ENCODE assay signal across 11 mouse cellular contexts in the genomic region with DNA sequence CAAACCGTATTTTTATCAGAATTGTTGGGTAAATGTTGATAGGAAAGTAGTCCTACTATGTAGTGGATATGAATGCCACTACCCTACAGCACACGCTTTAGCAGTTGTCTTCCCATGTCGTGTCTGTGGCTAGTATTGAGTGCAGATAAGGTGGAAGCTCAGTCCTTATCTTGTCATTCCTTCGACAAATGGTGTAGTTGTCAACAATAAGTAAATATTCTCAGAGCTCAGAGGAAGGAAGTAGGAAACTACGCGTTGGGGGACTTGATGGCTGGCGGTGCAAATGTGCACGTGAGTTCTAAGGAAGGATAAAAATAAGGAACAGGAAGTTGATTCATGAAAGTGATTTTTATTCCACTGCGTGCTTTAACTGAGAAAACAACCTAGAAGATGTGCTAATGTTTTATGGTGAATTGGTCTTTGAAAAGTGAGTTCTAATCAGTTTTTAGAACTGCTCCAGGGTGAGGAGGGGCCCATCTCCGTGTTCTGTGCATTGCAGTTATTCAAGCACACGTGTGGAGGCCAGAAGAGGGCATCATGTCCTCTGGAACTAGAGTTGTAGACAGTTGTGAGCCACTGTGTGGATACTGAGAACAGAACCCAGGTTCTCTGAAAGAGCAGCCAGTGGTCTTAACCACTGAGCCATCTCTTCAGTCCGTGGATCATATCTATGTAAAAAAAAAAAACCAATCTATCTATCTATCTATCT. TPM values are rescaled to one million over a fixed set of nuclear protein-coding genes. Genes with fewer than 3 reads are reported as not detected.
DNase-seq lines count a peak whose midpoint lies in the region; ATAC-seq and TF ChIP-seq lines count a peak whose summit lies in the region.
"Had no signal": no experiment of that assay in that cellular context is flagged by ENCODE, and none has a peak within 500 bp of the region (broad histone marks: within the 10 kb centered on the region; RNA-seq: fewer than 3 reads in every experiment).

No protein-coding gene starts in this region.

- no peak overlapping the region for H3K4me2 ChIP-seq in midbrain, embryonic 11.5 days
- no peak overlapping the region for H3K4me2 ChIP-seq in midbrain, embryonic 14.5 days (ENCODE audit: low read length)
- no peak overlapping the region for H3K4me2 ChIP-seq in intestine, embryonic 16.5 days (ENCODE audit: low read depth, low read length)
- H3K4me2 ChIP-seq: midbrain, embryonic 12.5 days had no signal

- H3K4me3 ChIP-seq in midbrain, embryonic 11.5 days (ENCODE audit: low read depth, low read length), result no peak overlapping the region
- no peak overlapping the region for H3K4me3 ChIP-seq in midbrain, embryonic 14.5 days (replicated peaks; ENCODE audit: low read depth, low read length)
- H3K4me3 ChIP-seq in brown adipose tissue, adult 24 weeks (ENCODE audit: insufficient read depth, low read depth, low read length), result no peak overlapping the region
- H3K4me3 ChIP-seq in intestine, embryonic 16.5 days (ENCODE audit: low read length), result no peak overlapping the region
- H3K4me3 ChIP-seq in small intestine, adult 2 months (ENCODE audit: low read depth, low read length), result no peak overlapping the region
- H3K4me3 ChIP-seq: hindbrain, embryonic 10.5 days; midbrain, embryonic 12.5 days had no signal

- no peaks in the 10 kb centered on the region for H3K36me3 ChIP-seq in midbrain, embryonic 11.5 days (ENCODE audit: control insufficient read depth, insufficient read depth, low read length)
- peaks cover 9% of the 10 kb centered on the region; the same call in 1 of the 2 replicates for H3K36me3 ChIP-seq in midbrain, embryonic 14.5 days (ENCODE audit: control insufficient read depth, insufficient read depth, low read length)
- no peaks in the 10 kb centered on the region for H3K36me3 ChIP-seq in intestine, embryonic 16.5 days (ENCODE audit: control insufficient read depth, insufficient read depth, low read length)
- peaks cover 7% of the 10 kb centered on the region for H3K36me3 ChIP-seq in small intestine, adult 2 months (ENCODE audit: control insufficient read depth, insufficient read depth, low read length)

- intact Hi-C loops in left cerebral cortex, postnatal 36 days (cut with DNase I), result loop anchor here (1.0 to 5.0 kb wide), 2 partner anchors 131 to 203 kb away; no protein-coding TSS in a partner anchor

- ATAC-seq in midbrain, embryonic 11.5 days (ENCODE audit: low FRiP score), result no peak
- no peak for ATAC-seq in midbrain, embryonic 14.5 days (ENCODE audit: low FRiP score, low TSS enrichment)
- ATAC-seq in intestine, embryonic 16.5 days, result peak; percentile 54; the same call in 1 of the 2 replicates

- no peak for TF ChIP-seq POLR2A in small intestine, adult 2 months (IDR thresholded peaks at IDR 0.05; ENCODE audit: low read depth, low read length)

- no peak overlapping the region for H3K27ac ChIP-seq in midbrain, embryonic 11.5 days (ENCODE audit: low read depth, low read length)
- H3K27ac ChIP-seq in midbrain, embryonic 14.5 days (replicated peaks; ENCODE audit: low read depth, low read length), result no peak overlapping the region
- H3K27ac ChIP-seq in brown adipose tissue, adult 24 weeks (replicated peaks; ENCODE audit: low read depth, low read length), result peak overlapping the region; percentile 85
- H3K27ac ChIP-seq in intestine, embryonic 16.5 days (ENCODE audit: low read length), result no peak overlapping the region
- H3K27ac ChIP-seq in small intestine, adult 2 months (ENCODE audit: insufficient read depth, low read depth, low read length), result peak overlapping the region; percentile 35; the same call in 1 of the 2 replicates
- H3K27ac ChIP-seq: hindbrain, embryonic 10.5 days; midbrain, embryonic 12.5 days had no signal

- TF ChIP-seq CTCF in small intestine, adult 2 months (IDR thresholded peaks at IDR 0.05; ENCODE audit: extremely low read depth, insufficient read length, insufficient replicate concordance, low read depth, low read length), result no peak

- H3K9me3 ChIP-seq in midbrain, embryonic 11.5 days (ENCODE audit: control insufficient read depth, low read length), result no peaks in the 10 kb centered on the region
- H3K9me3 ChIP-seq in midbrain, embryonic 14.5 days (ENCODE audit: control insufficient read depth, low read length), result no peaks in the 10 kb centered on the region
- H3K9me3 ChIP-seq in intestine, embryonic 16.5 days (ENCODE audit: control insufficient read depth, low read length), result no peaks in the 10 kb centered on the region
- H3K9me3 ChIP-seq: hindbrain, embryonic 10.5 days; midbrain, embryonic 12.5 days had no signal

- no peaks in the 10 kb centered on the region for H3K4me1 ChIP-seq in midbrain, embryonic 11.5 days (ENCODE audit: control insufficient read depth, insufficient read depth, low read length)
- no peaks in the 10 kb centered on the region for H3K4me1 ChIP-seq in midbrain, embryonic 14.5 days (ENCODE audit: control insufficient read depth, insufficient read depth, low read length)
- H3K4me1 ChIP-seq in brown adipose tissue, adult 24 weeks (ENCODE audit: control insufficient read depth, insufficient read depth, insufficient read length, low read length), result peaks cover 13% of the 10 kb centered on the region
- H3K4me1 ChIP-seq in intestine, embryonic 16.5 days (ENCODE audit: control insufficient read depth, insufficient read depth, low read length), result peaks cover 4% of the 10 kb centered on the region; the same call in 1 of the 2 replicates
- H3K4me1 ChIP-seq in small intestine, adult 2 months (ENCODE audit: control insufficient read depth, insufficient read depth, insufficient read length, low read length), result peaks cover 6% of the 10 kb centered on the region

- no peak overlapping the region for H3K9ac ChIP-seq in midbrain, embryonic 11.5 days (ENCODE audit: low read length)
- H3K9ac ChIP-seq in midbrain, embryonic 14.5 days (replicated peaks; ENCODE audit: low read length), result no peak overlapping the region
- H3K9ac ChIP-seq in intestine, embryonic 16.5 days (ENCODE audit: low read depth, low read length), result no peak overlapping the region
- H3K9ac ChIP-seq: midbrain, embryonic 12.5 days had no signal

- peak; percentile 10 for DNase-seq in midbrain, embryonic 11.5 days (ENCODE audit: low spot score, missing footprints)
- DNase-seq in midbrain, embryonic 14.5 days, result no peak
- DNase-seq in left cerebral cortex, postnatal 36 days (ENCODE audit: low spot score in 2 of 2), result no peak
- DNase-seq in yolk sac, embryonic 10.5 days (ENCODE audit: low spot score), result no peak
- DNase-seq: adrenal gland, postnatal 10 days; right cerebral cortex, adult 18-20 months had no signal

- no peaks in the 10 kb centered on the region for H3K27me3 ChIP-seq in midbrain, embryonic 11.5 days (ENCODE audit: control insufficient read depth, insufficient read depth, low read length)
- no peaks in the 10 kb centered on the region for H3K27me3 ChIP-seq in midbrain, embryonic 14.5 days (ENCODE audit: control insufficient read depth, insufficient read depth, low read length)
- H3K27me3 ChIP-seq in intestine, embryonic 16.5 days (replicated peaks; ENCODE audit: control insufficient read depth, insufficient read depth, low read length), result no peaks in the 10 kb centered on the region
- H3K27me3 ChIP-seq in small intestine, adult 2 months (ENCODE audit: control insufficient read depth, insufficient read depth, low read length), result no peaks in the 10 kb centered on the region
- H3K27me3 ChIP-seq: midbrain, embryonic 12.5 days had no signal

- WGBS in midbrain, embryonic 11.5 days, result 90% methylated on average over 12 of the region's 12 CpGs
- 90% methylated on average over 12 of the region's 12 CpGs for WGBS in midbrain, embryonic 14.5 days
- 76% methylated on average over 12 of the region's 12 CpGs for WGBS in intestine, embryonic 16.5 days
- WGBS in small intestine, adult 2 months, result 75% methylated on average over 12 of the region's 12 CpGs

RNA-seq across cellular contexts. Expression of a gene that starts 13.8 kb away (rescaled TPM):
- polyA plus RNA-seq in midbrain, embryonic 11.5 days (2014; fragmentation: Nextera tagmentation; extraction: Ambion mirVana), result 0.15 and 0.25 TPM in 2 replicates
- not detected in 2 replicates for polyA plus RNA-seq in midbrain, embryonic 14.5 days (2014; fragmentation: Nextera tagmentation; extraction: Ambion mirVana)
- not detected in 2 replicates for polyA plus RNA-seq in brown adipose tissue, adult 24 weeks (2012; ENCODE audit: insufficient read depth, insufficient read length, missing spikeins)
- 0.34 and 0.38 TPM in 2 replicates for polyA plus RNA-seq in intestine, embryonic 16.5 days (2015; fragmentation: Nextera tagmentation; extraction: Ambion mirVana)
- 5.6 and 7.5 TPM in 2 replicates for polyA plus RNA-seq in small intestine, adult 2 months (2012; rRNA removed)
- total RNA-seq in left cerebral cortex, postnatal 36 days (2021), result not detected

RNA-seq across cellular contexts. Expression of a gene that starts 35.6 kb away (rescaled TPM):
- polyA plus RNA-seq in midbrain, embryonic 11.5 days (2014; fragmentation: Nextera tagmentation; extraction: Ambion mirVana), result 1.4 and 1.6 TPM in 2 replicates
- polyA plus RNA-seq in midbrain, embryonic 14.5 days (2014; fragmentation: Nextera tagmentation; extraction: Ambion mirVana), result 0.67 and 0.72 TPM in 2 replicates
- 1.3 TPM in 2 replicates for polyA plus RNA-seq in brown adipose tissue, adult 24 weeks (2012; ENCODE audit: insufficient read depth, insufficient read length, missing spikeins)
- polyA plus RNA-seq in intestine, embryonic 16.5 days (2015; fragmentation: Nextera tagmentation; extraction: Ambion mirVana), result 3.7 and 4.1 TPM in 2 replicates
- polyA plus RNA-seq in small intestine, adult 2 months (2012; rRNA removed), result 1.3 and 1.8 TPM in 2 replicates
- total RNA-seq in left cerebral cortex, postnatal 36 days (2021), result under 1 TPM; 0.72 to 0.84 TPM

RNA-seq across cellular contexts. Expression of a gene that starts 51.0 kb away (rescaled TPM):
- polyA plus RNA-seq in midbrain, embryonic 11.5 days (2014; fragmentation: Nextera tagmentation; extraction: Ambion mirVana), result 64.0 and 67.7 TPM in 2 replicates
- polyA plus RNA-seq in midbrain, embryonic 14.5 days (2014; fragmentation: Nextera tagmentation; extraction: Ambion mirVana), result 37.4 and 52.4 TPM in 2 replicates
- 19.1 and 21.3 TPM in 2 replicates for polyA plus RNA-seq in brown adipose tissue, adult 24 weeks (2012; ENCODE audit: insufficient read depth, insufficient read length, missing spikeins)
- polyA plus RNA-seq in intestine, embryonic 16.5 days (2015; fragmentation: Nextera tagmentation; extraction: Ambion mirVana), result 61.6 and 63.3 TPM in 2 replicates
- 23.5 and 48.4 TPM in 2 replicates for polyA plus RNA-seq in small intestine, adult 2 months (2012; rRNA removed)
- 10 to 100 TPM; 34.1 to 34.7 TPM for total RNA-seq in left cerebral cortex, postnatal 36 days (2021)

Comparison
In these comparisons a context has a peak if more than half of its experiments do, and no peak if none do; other contexts are left out.
1. H3K27ac ChIP-seq: peak in brown adipose tissue, adult 24 weeks (single experiment) and small intestine, adult 2 months (single experiment); none in midbrain, embryonic 11.5 days (single experiment), midbrain, embryonic 14.5 days (single experiment) and intestine, embryonic 16.5 days (single experiment).